In the genomic region with DNA sequence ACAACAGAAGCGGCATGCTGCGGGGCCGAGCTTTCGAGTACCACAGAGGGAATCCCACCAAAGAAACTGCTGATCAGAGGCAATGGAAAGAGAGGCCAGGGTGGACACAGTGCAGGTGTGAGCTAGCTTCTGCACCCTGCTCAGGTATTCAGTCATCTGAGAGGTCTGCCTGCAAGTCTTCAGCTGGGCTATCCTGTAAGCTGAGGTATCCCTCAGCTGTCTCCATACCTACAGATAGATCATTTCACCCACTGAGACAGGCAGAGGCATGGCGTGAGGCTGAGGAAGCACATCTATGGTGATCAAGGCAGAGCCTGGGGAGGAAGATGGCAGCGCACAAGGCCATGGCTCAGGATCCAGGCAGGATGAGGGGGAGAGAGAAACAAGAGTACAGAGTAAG, we compare ENCODE assay signal across 15 mouse cellular contexts.
"Had no signal": no experiment of that assay in that cellular context is flagged by ENCODE, and none has a peak within 500 bp of the region (broad histone marks: within the 10 kb centered on the region; RNA-seq: fewer than 3 reads in every experiment).

No protein-coding gene starts in this region.

- H3K36me3 ChIP-seq: limb, embryonic 13.5 days; liver, embryonic 12.5 days; midbrain, embryonic 12.5 days; neural tube, embryonic 13.5 days had no signal

- H3K4me3 ChIP-seq: layer of hippocampus, adult 2 months; limb, embryonic 13.5 days; liver, embryonic 12.5 days; midbrain, embryonic 12.5 days; neural tube, embryonic 13.5 days had no signal

- H3K27ac ChIP-seq: limb, embryonic 13.5 days; liver, embryonic 12.5 days; midbrain, embryonic 12.5 days; neural tube, embryonic 13.5 days had no signal

- H3K9me3 ChIP-seq: limb, embryonic 13.5 days; liver, embryonic 12.5 days; midbrain, embryonic 12.5 days; neural tube, embryonic 13.5 days had no signal

- H3K9ac ChIP-seq: limb, embryonic 13.5 days; liver, embryonic 12.5 days; lung, embryonic 14.5 days; midbrain, embryonic 12.5 days; neural tube, embryonic 13.5 days had no signal

- H3K27me3 ChIP-seq: limb, embryonic 13.5 days; liver, embryonic 12.5 days; neural tube, embryonic 13.5 days had no signal

- ATAC-seq: liver, embryonic 12.5 days; midbrain, embryonic 16.5 days had no signal

- DNase-seq: kidney, postnatal 10 days; kidney, postnatal 4 days; left cerebral cortex, postnatal 4 days; lung, embryonic 14.5 days; retina, postnatal 1 day; right cerebral cortex, postnatal 4 days; spleen, adult 18-20 months; thymus, adult 18-20 months; thymus, postnatal 14 days had no signal

- H3K4me2 ChIP-seq: limb, embryonic 13.5 days; liver, embryonic 12.5 days; lung, embryonic 14.5 days; midbrain, embryonic 12.5 days; neural tube, embryonic 13.5 days had no signal
